Mouse (Mus musculus) liver, postnatal 0 days (tissue): ENCODE measurements around the gene Nvl. TPM values are rescaled to one million over a fixed set of nuclear protein-coding genes. Genes with fewer than 3 reads are reported as not detected.

ENCODE experiments used
- ATAC-seq: fragments of 200-750 bp; cut with Nextera tagmentation; 2 replicates; pipeline ENCODE4 v1.8.0; 2017; ENCODE audit warnings: mild to moderate bottlenecking, moderate library complexity
- DNase-seq: peaks from one replicate; pipeline ENCODE4 v3.0.0-alpha.2; 2016
- H3K27ac ChIP-seq: fragments of 300-500 bp; sonication (generic); 2 replicates; pipeline ENCODE4 v1.5.1; 2014; ENCODE audit warnings: antibody characterized with exemption, moderate library complexity, mild to moderate bottlenecking, low read depth
- H3K27me3 ChIP-seq: fragments of 300-500 bp; sonication (generic); 2 replicates; pipeline ENCODE4 v1.6.1; 2014; ENCODE audit warnings: low read length, control low read depth, mixed read lengths; ENCODE audit not compliant: insufficient read depth
- H3K36me3 ChIP-seq: fragments of 300-500 bp; sonication (generic); replicated peaks from 2 replicates; pipeline ENCODE4 v1.6.1; 2014; ENCODE audit warnings: mild to moderate bottlenecking, control low read depth, low read length, moderate library complexity, mixed read lengths; ENCODE audit not compliant: insufficient read depth
- H3K4me1 ChIP-seq: fragments of 300-500 bp; sonication (generic); 2 replicates; pipeline ENCODE4 v1.6.1; 2014; ENCODE audit warnings: antibody characterized with exemption, mild to moderate bottlenecking, control low read depth; ENCODE audit not compliant: insufficient read depth
- H3K4me2 ChIP-seq: fragments of 300-500 bp; sonication (generic); 2 replicates; pipeline ENCODE4 v1.6.1; 2014; ENCODE audit warnings: low read depth, mild to moderate bottlenecking, low read length, moderate library complexity, mixed read lengths
- H3K4me3 ChIP-seq: fragments of 300-500 bp; sonication (generic); 2 replicates; pipeline ENCODE4 v1.5.1; 2014; ENCODE audit warnings: low read depth, low read length
- H3K9ac ChIP-seq: fragments of 300-500 bp; sonication (generic); replicated peaks from 2 replicates; pipeline ENCODE4 v1.6.1; 2014; ENCODE audit warnings: mild to moderate bottlenecking, moderate library complexity
- H3K9me3 ChIP-seq: fragments of 300-500 bp; sonication (generic); 2 replicates; pipeline ENCODE4 v1.6.1; 2016; ENCODE audit warnings: mild to moderate bottlenecking, control low read depth, low read length, mixed read lengths
- CTCF ChIP-seq: sonication (generic); IDR thresholded peaks from 2 replicates; pipeline ENCODE4 v1.5.1; 2016; ENCODE audit warnings: antibody characterized with exemption, low read depth
- EP300 ChIP-seq: IDR thresholded peaks from 2 replicates; pipeline ENCODE4 v1.6.1; 2016; ENCODE audit warnings: antibody characterized with exemption, low read depth, mild to moderate bottlenecking
- WGBS: fragments of 180-500 bp; shearing (Covaris S2); extraction: QIAGEN DNeasy Blood & Tissue Kit; methylation state at CpG from one replicate; pipeline ENCODE4 v1.1.7; 2014; ENCODE audit not compliant: insufficient replicate concordance; 5-methylcytosine and 5-hydroxymethylcytosine counted together
- polyA plus RNA-seq: library from polyadenylated mRNA; unstranded; fragments of >200 nt; fragmentation: Nextera tagmentation; extraction: Ambion mirVana; gene quantifications from 2 replicates; pipeline ENCODE4 v1.2.1, GENCODE M21; 2015

Nvl gene
- polyA plus RNA-seq, 1 experiment from 2014 or later = 7.8 TPM

- no peaks in the 10 kb centered on the region for H3K36me3 ChIP-seq
- DNase-seq (peak; percentile 72), ATAC-seq (peak; percentile 78)
- H3K4me3 ChIP-seq = no peak overlapping the region
- TF ChIP-seq CTCF = no peak
- peak; percentile 28; the same call in 1 of the 2 replicates for TF ChIP-seq EP300
- H3K27me3 ChIP-seq = no peaks in the 10 kb centered on the region
- H3K4me2 ChIP-seq = no peak overlapping the region
- H3K9ac ChIP-seq = no peak overlapping the region
- 45% methylated on average over 4 of the region's 4 CpGs for WGBS
- H3K9me3 ChIP-seq = no peaks in the 10 kb centered on the region
- peaks cover 3% of the 10 kb centered on the region; the same call in 1 of the 2 replicates for H3K4me1 ChIP-seq
- peak overlapping the region; percentile 34; the same call in 1 of the 2 replicates for H3K27ac ChIP-seq
These were observed 106.4 kb downstream of the Nvl start for GRCm38 (mm10) chr1:181037623-181038022.

Other genes starting within 250 kb of the Nvl start
- 33.3 and 43.4 TPM in 2 replicates for gene Pycr2, start 239.9 kb downstream of the Nvl start, polyA plus RNA-seq
- 1.6 and 2.2 TPM in 2 replicates for gene Lefty1, start 209.2 kb downstream of the Nvl start, polyA plus RNA-seq
- gene Tmem63a, start 201.9 kb downstream of the Nvl start, polyA plus RNA-seq = 6.3 and 7.4 TPM in 2 replicates
- 81.9 and 83.5 TPM in 2 replicates for gene Ephx1, start 123.3 kb downstream of the Nvl start, polyA plus RNA-seq
- gene 9130409I23Rik, start 93.0 kb downstream of the Nvl start, polyA plus RNA-seq = 0.45 and 0.53 TPM in 2 replicates
- gene Cnih4, start 489 bp upstream of the Nvl start, polyA plus RNA-seq = 35.4 and 40.0 TPM in 2 replicates
- 39.4 and 40.1 TPM in 2 replicates for gene Wdr26, start 67.8 kb upstream of the Nvl start, polyA plus RNA-seq
- not detected in 2 replicates for gene Cnih3, start 208.4 kb upstream of the Nvl start, polyA plus RNA-seq